Mouse (Mus musculus): ENCODE data around the gene Axin2. TPM values are rescaled to one million over a fixed set of nuclear protein-coding genes. Genes with fewer than 3 reads are reported as not detected.

The Axin2 gene
- total RNA-seq, 2 experiments from 2014 or later = 0.51 TPM; not detected in 1

GRCm38 (mm10) chr11:108900718-108901488 lies 19.2 kb upstream of the Axin2 start:
- ATAC-seq (replicated peaks; ENCODE audit: low FRiP score, poor library complexity, severe bottlenecking) = no peak

GRCm38 (mm10) chr11:108901670-108902069 lies 18.5 kb upstream of the Axin2 start:
- ATAC-seq (replicated peaks; ENCODE audit: low FRiP score, poor library complexity, severe bottlenecking) = no peak

GRCm38 (mm10) chr11:108902303-108902702 lies 17.8 kb upstream of the Axin2 start:
- ATAC-seq (replicated peaks; ENCODE audit: low FRiP score, poor library complexity, severe bottlenecking) = no peak

- no peak for ATAC-seq (replicated peaks; ENCODE audit: low FRiP score, poor library complexity, severe bottlenecking)
These were observed 13.4 kb upstream of the Axin2 start for GRCm38 (mm10) chr11:108906590-108907254.

- ATAC-seq (replicated peaks; ENCODE audit: low FRiP score, poor library complexity, severe bottlenecking) = no peak
These were observed 10.6 kb upstream of the Axin2 start for GRCm38 (mm10) chr11:108909396-108910195.

- ATAC-seq (replicated peaks; ENCODE audit: low FRiP score, poor library complexity, severe bottlenecking) = no peak
These were observed 9.7 kb upstream of the Axin2 start for GRCm38 (mm10) chr11:108910328-108910886.

GRCm38 (mm10) chr11:108910903-108911302 lies 9.2 kb upstream of the Axin2 start:
- no peak for ATAC-seq (replicated peaks; ENCODE audit: low FRiP score, poor library complexity, severe bottlenecking)

- no peak for ATAC-seq (replicated peaks; ENCODE audit: low FRiP score, poor library complexity, severe bottlenecking)
These were observed 8.0 kb upstream of the Axin2 start for GRCm38 (mm10) chr11:108912174-108912573.

GRCm38 (mm10) chr11:108917422-108918324 lies 2.5 kb upstream of the Axin2 start:
- ATAC-seq (replicated peaks; ENCODE audit: low FRiP score, poor library complexity, severe bottlenecking) = no peak

- ATAC-seq (replicated peaks; ENCODE audit: low FRiP score, poor library complexity, severe bottlenecking) = no peak
These were observed 722 bp downstream of the Axin2 start for GRCm38 (mm10) chr11:108920636-108921505.

GRCm38 (mm10) chr11:108921506-108922455 lies 1.6 kb downstream of the Axin2 start:
- no peak for ATAC-seq (replicated peaks; ENCODE audit: low FRiP score, poor library complexity, severe bottlenecking)

GRCm38 (mm10) chr11:108922511-108923187 lies 2.5 kb downstream of the Axin2 start:
- ATAC-seq (replicated peaks; ENCODE audit: low FRiP score, poor library complexity, severe bottlenecking) = no peak

- ATAC-seq (replicated peaks; ENCODE audit: low FRiP score, poor library complexity, severe bottlenecking) = no peak
These were observed 3.0 kb downstream of the Axin2 start for GRCm38 (mm10) chr11:108923188-108923575.

GRCm38 (mm10) chr11:108923781-108924180 lies 3.6 kb downstream of the Axin2 start:
- no peak for ATAC-seq (replicated peaks; ENCODE audit: low FRiP score, poor library complexity, severe bottlenecking)

GRCm38 (mm10) chr11:108924346-108924745 lies 4.2 kb downstream of the Axin2 start:
- ATAC-seq (replicated peaks; ENCODE audit: low FRiP score, poor library complexity, severe bottlenecking) = no peak

- ATAC-seq (replicated peaks; ENCODE audit: low FRiP score, poor library complexity, severe bottlenecking) = no peak
These were observed 5.1 kb downstream of the Axin2 start for GRCm38 (mm10) chr11:108925202-108925601.

- ATAC-seq (replicated peaks; ENCODE audit: low FRiP score, poor library complexity, severe bottlenecking) = no peak
These were observed 5.7 kb downstream of the Axin2 start for GRCm38 (mm10) chr11:108925826-108926225.

All from erythroblast, adult 5-6 weeks (primary cell).